Mouse (Mus musculus) c-Kit-positive CD71-negative TER-119-negative erythroid progenitor cells, embryonic 14.5 days (primary cell): ENCODE measurements around the gene Oxld1.
A peak's percentile ranks its signal among the peaks of the same experiment; 100 is the strongest.

ENCODE experiments used
- DNase-seq: peaks from one replicate; pipeline ENCODE4 v3.0.0-alpha.2; 2013; ENCODE audit warnings: low read depth

Gene Oxld1

GRCm38 (mm10) chr11:120483448-120483934 lies 25.6 kb upstream of the Oxld1 start:
- no peak for DNase-seq

- DNase-seq = no peak
Observed at GRCm38 (mm10) chr11:120472052-120472451, 14.2 kb upstream of the Oxld1 start.

- no peak for DNase-seq
Observed at GRCm38 (mm10) chr11:120467736-120468092, 9.8 kb upstream of the Oxld1 start.

GRCm38 (mm10) chr11:120467051-120467735 lies 9.3 kb upstream of the Oxld1 start, which contains the start of gene Arl16:
Gene Arl16, minus strand, starts transcription at chr11:120467607.
- DNase-seq = peak; percentile 97

GRCm38 (mm10) chr11:120465521-120465920 lies 7.7 kb upstream of the Oxld1 start:
- no peak for DNase-seq

GRCm38 (mm10) chr11:120464365-120464764 lies 6.5 kb upstream of the Oxld1 start:
- no peak for DNase-seq

GRCm38 (mm10) chr11:120463536-120463935 lies 5.7 kb upstream of the Oxld1 start:
- DNase-seq = no peak

GRCm38 (mm10) chr11:120458847-120459597 lies 1.2 kb upstream of the Oxld1 start:
- DNase-seq = no peak

- no peak for DNase-seq
Observed at GRCm38 (mm10) chr11:120457370-120457769, 498 bp downstream of the Oxld1 start.

GRCm38 (mm10) chr11:120455413-120455812 lies 2.5 kb downstream of the Oxld1 start:
- DNase-seq = no peak

GRCm38 (mm10) chr11:120454965-120455364 lies 2.9 kb downstream of the Oxld1 start:
- no peak for DNase-seq

- no peak for DNase-seq
Observed at GRCm38 (mm10) chr11:120453306-120453705, 4.6 kb downstream of the Oxld1 start, which contains the start of gene Pde6g. Gene Pde6g, minus strand, starts transcription at chr11:120453500.

GRCm38 (mm10) chr11:120452246-120452645 lies 5.6 kb downstream of the Oxld1 start:
- DNase-seq = no peak

- no peak for DNase-seq
Observed at GRCm38 (mm10) chr11:120447179-120447578, 10.7 kb downstream of the Oxld1 start.

- DNase-seq = no peak
Observed at GRCm38 (mm10) chr11:120445475-120445874, 12.4 kb downstream of the Oxld1 start.

GRCm38 (mm10) chr11:120444106-120444505 lies 13.8 kb downstream of the Oxld1 start:
- DNase-seq = no peak

GRCm38 (mm10) chr11:120442765-120443280 lies 15.0 kb downstream of the Oxld1 start:
- DNase-seq = no peak

- no peak for DNase-seq
Observed at GRCm38 (mm10) chr11:120442344-120442743, 15.5 kb downstream of the Oxld1 start, which contains the start of gene Tspan10. Gene Tspan10, plus strand, starts transcription at chr11:120442644.

GRCm38 (mm10) chr11:120437857-120438385 lies 19.9 kb downstream of the Oxld1 start:
- no peak for DNase-seq

GRCm38 (mm10) chr11:120437152-120437856 lies 20.6 kb downstream of the Oxld1 start, which contains the start of gene Nploc4:
Gene Nploc4, minus strand, starts transcription at chr11:120437708.
- DNase-seq = peak; percentile 73

GRCm38 (mm10) chr11:120426727-120427126 lies 31.1 kb downstream of the Oxld1 start:
- no peak for DNase-seq
